Mouse (Mus musculus) stomach, embryonic 16.5 days (tissue): ENCODE results near the gene Mtfp1. TPM values are rescaled to one million over a fixed set of nuclear protein-coding genes. Genes with fewer than 3 reads are reported as not detected.
A peak's percentile ranks its signal among the peaks of the same experiment; 100 is the strongest.
"Not testable (repeated sequence)": the region's sequence is repeated elsewhere in the genome, so short reads cannot be mapped to it uniquely, and the experiment has no call there.

ENCODE experiments used
- ATAC-seq: fragments of 200-750 bp; cut with Nextera tagmentation; 2 replicates; pipeline ENCODE4 v1.8.0; 2017; ENCODE audit warnings: moderate number of reproducible peaks, moderate TSS enrichment; ENCODE audit not compliant: insufficient read depth, low FRiP score
- H3K27ac ChIP-seq: fragments of 300-500 bp; sonication (generic); 2 replicates; pipeline ENCODE4 v1.5.1; 2014; ENCODE audit warnings: low read length
- H3K27me3 ChIP-seq: fragments of 300-500 bp; sonication (generic); 2 replicates; pipeline ENCODE4 v1.6.1; 2014; ENCODE audit warnings: low read length, control low read depth, mixed read lengths; ENCODE audit not compliant: control insufficient read depth, insufficient read depth
- H3K36me3 ChIP-seq: fragments of 300-500 bp; sonication (generic); 2 replicates; pipeline ENCODE4 v1.6.1; 2014; ENCODE audit warnings: low read length; ENCODE audit not compliant: control insufficient read depth, insufficient read depth
- H3K4me1 ChIP-seq: fragments of 300-500 bp; sonication (generic); 2 replicates; pipeline ENCODE4 v1.6.1; 2014; ENCODE audit warnings: low read length, control low read depth, mixed read lengths; ENCODE audit not compliant: control insufficient read depth, insufficient read depth
- H3K4me2 ChIP-seq: fragments of 300-500 bp; sonication (generic); 2 replicates; pipeline ENCODE4 v1.6.1; 2014; ENCODE audit warnings: low read depth, low read length, mixed read lengths
- H3K4me3 ChIP-seq: fragments of 300-500 bp; sonication (generic); replicated peaks from 2 replicates; pipeline ENCODE4 v1.5.1; 2014; ENCODE audit warnings: mild to moderate bottlenecking, low read length
- H3K9ac ChIP-seq: fragments of 300-500 bp; sonication (generic); 2 replicates; pipeline ENCODE4 v1.6.1; 2014; ENCODE audit warnings: low read length
- H3K9me3 ChIP-seq: fragments of 300-500 bp; sonication (generic); replicated peaks from 2 replicates; pipeline ENCODE4 v1.6.1; 2016; ENCODE audit warnings: low read length, control low read depth; ENCODE audit not compliant: control insufficient read depth
- WGBS: fragments of 180-500 bp; shearing (Covaris S2); extraction: QIAGEN DNeasy Blood & Tissue Kit; methylation state at CpG from one replicate; pipeline ENCODE4 v1.1.7; 2014; 5-methylcytosine and 5-hydroxymethylcytosine counted together
- polyA plus RNA-seq: library from polyadenylated mRNA; unstranded; fragments of >200 nt; fragmentation: Nextera tagmentation; extraction: Ambion mirVana; gene quantifications from 2 replicates; pipeline ENCODE4 v1.2.1, GENCODE M21; 2015

The Mtfp1 gene
- polyA plus RNA-seq, 1 experiment from 2014 or later = 17.7 TPM

- not testable (repeated sequence) for ATAC-seq, H3K27ac ChIP-seq
These were observed 33.2 kb upstream of the Mtfp1 start for GRCm38 (mm10) chr11:4128461-4128860.

GRCm38 (mm10) chr11:4127059-4127458 lies 31.8 kb upstream of the Mtfp1 start:
- Histone ChIP-seq H3K9ac (no peak overlapping the region), H3K36me3 (no peaks in the 10 kb centered on the region), H3K4me2 (no peak overlapping the region), H3K4me1 (no peaks in the 10 kb centered on the region), H3K4me3 (no peak overlapping the region), H3K27me3 (no peaks in the 10 kb centered on the region), H3K27ac (no peak overlapping the region), H3K9me3 (peaks cover 9% of the 10 kb centered on the region; the same call in 1 of the 2 replicates)
- WGBS = 81% methylated on average over 1 of the region's 1 CpGs
- ATAC-seq = no peak

More at GRCm38 (mm10) chr11:4128461-4128860, 33.2 kb upstream of the Mtfp1 start:
- not testable (repeated sequence) for H3K4me1 ChIP-seq, H3K4me3 ChIP-seq, H3K27me3 ChIP-seq, H3K9ac ChIP-seq, H3K36me3 ChIP-seq, H3K4me2 ChIP-seq, H3K9me3 ChIP-seq
- 85% methylated on average over 4 of the region's 4 CpGs for WGBS

- Histone ChIP-seq H3K9ac (no peak overlapping the region), H3K4me2 (no peak overlapping the region), H3K27me3 (peaks cover 10% of the 10 kb centered on the region; the same call in 1 of the 2 replicates), H3K4me1 (no peaks in the 10 kb centered on the region), H3K9me3 (peaks cover 9% of the 10 kb centered on the region; the same call in 1 of the 2 replicates), H3K4me3 (no peak overlapping the region), H3K27ac (no peak overlapping the region), H3K36me3 (no peaks in the 10 kb centered on the region)
- WGBS = 65% methylated on average over 5 of the region's 5 CpGs
- no peak for ATAC-seq
These were observed 28.7 kb upstream of the Mtfp1 start for GRCm38 (mm10) chr11:4123922-4124321.

- no peak within 1 kb of the TSS for H3K4me3 ChIP-seq
- 72% methylated on average over 10 of the region's 10 CpGs for WGBS
- H3K27me3 ChIP-seq = peaks cover 13% of the 10 kb centered on the region; the same call in 1 of the 2 replicates
- H3K4me1 ChIP-seq = 0 out of 2 replicates have a peak, but pooled peaks cover 4% of the 10 kb centered on the region
- no peak within 1 kb of the TSS for H3K27ac ChIP-seq
- no peak within 1 kb of the TSS for H3K4me2 ChIP-seq
- no peak for ATAC-seq
- H3K9me3 ChIP-seq = peaks cover 9% of the 10 kb centered on the region; the same call in 1 of the 2 replicates
- no peaks in the 10 kb centered on the region for H3K36me3 ChIP-seq
- H3K9ac ChIP-seq = no peak within 1 kb of the TSS
These were observed 27.7 kb upstream of the Mtfp1 start, which contains the start of gene Sec14l2 for GRCm38 (mm10) chr11:4122742-4123579. TSS of gene Sec14l2 (minus strand) at chr11:4123415.

GRCm38 (mm10) chr11:4122226-4122625 lies 27.0 kb upstream of the Mtfp1 start:
- H3K36me3 ChIP-seq = no peaks in the 10 kb centered on the region
- peaks cover 13% of the 10 kb centered on the region; the same call in 1 of the 2 replicates for H3K27me3 ChIP-seq
- WGBS = 63% methylated on average over 5 of the region's 5 CpGs
- H3K9me3 ChIP-seq = peaks cover 9% of the 10 kb centered on the region; the same call in 1 of the 2 replicates
- H3K27ac ChIP-seq = no peak overlapping the region
- 0 out of 2 replicates have a peak, but pooled peaks cover 10% of the 10 kb centered on the region for H3K4me1 ChIP-seq
- no peak for ATAC-seq
- H3K9ac ChIP-seq = no peak overlapping the region
- no peak overlapping the region for H3K4me3 ChIP-seq
- H3K4me2 ChIP-seq = no peak overlapping the region

GRCm38 (mm10) chr11:4121691-4122090 lies 26.4 kb upstream of the Mtfp1 start:
- H3K27ac ChIP-seq = no peak overlapping the region
- H3K9me3 ChIP-seq = peaks cover 7% of the 10 kb centered on the region; the same call in 1 of the 2 replicates
- H3K4me2 ChIP-seq = no peak overlapping the region
- 0 out of 2 replicates have a peak, but pooled peaks cover 10% of the 10 kb centered on the region for H3K4me1 ChIP-seq
- no peak for ATAC-seq
- 75% methylated on average over 3 of the region's 3 CpGs for WGBS
- H3K36me3 ChIP-seq = no peaks in the 10 kb centered on the region
- no peak overlapping the region for H3K9ac ChIP-seq
- no peak overlapping the region for H3K4me3 ChIP-seq
- H3K27me3 ChIP-seq = peaks cover 13% of the 10 kb centered on the region; the same call in 1 of the 2 replicates

GRCm38 (mm10) chr11:4119635-4120034 lies 24.4 kb upstream of the Mtfp1 start:
- Histone ChIP-seq H3K4me1 (0 out of 2 replicates have a peak, but pooled peaks cover 10% of the 10 kb centered on the region), H3K9me3 (no peaks in the 10 kb centered on the region), H3K36me3 (no peaks in the 10 kb centered on the region), H3K4me3 (no peak overlapping the region), H3K27ac (no peak overlapping the region), H3K4me2 (no peak overlapping the region), H3K27me3 (peaks cover 13% of the 10 kb centered on the region; the same call in 1 of the 2 replicates), H3K9ac (no peak overlapping the region)
- 66% methylated on average over 5 of the region's 5 CpGs for WGBS
- ATAC-seq = no peak

- 0 out of 2 replicates have a peak, but pooled peaks cover 10% of the 10 kb centered on the region for H3K4me1 ChIP-seq
- H3K9ac ChIP-seq = peak overlapping the region; percentile 66
- peak overlapping the region; percentile 92 for H3K4me2 ChIP-seq
- WGBS = 2% methylated on average over 41 of the region's 41 CpGs
- H3K9me3 ChIP-seq = no peaks in the 10 kb centered on the region
- H3K27ac ChIP-seq = no peak overlapping the region
- H3K4me3 ChIP-seq = peak overlapping the region; percentile 51
- no peaks in the 10 kb centered on the region for H3K36me3 ChIP-seq
- peaks cover 13% of the 10 kb centered on the region; the same call in 1 of the 2 replicates for H3K27me3 ChIP-seq
- ATAC-seq = peak; percentile 69
These were observed 23.1 kb upstream of the Mtfp1 start for GRCm38 (mm10) chr11:4118081-4118921.
